Mouse (Mus musculus) T-helper 2 cell (primary cell): Measurements from ENCODE around the gene Hdac10.

Experiments
- in situ Hi-C: fragments of 300-600 bp; cut with MboI, MseI; formaldehyde crosslinking; loops from one replicate; pipeline ENCODE4 v1.15.1; 2025; ENCODE audit warnings: high pct_unique_total_duplicates

Hdac10 gene

DNA sequence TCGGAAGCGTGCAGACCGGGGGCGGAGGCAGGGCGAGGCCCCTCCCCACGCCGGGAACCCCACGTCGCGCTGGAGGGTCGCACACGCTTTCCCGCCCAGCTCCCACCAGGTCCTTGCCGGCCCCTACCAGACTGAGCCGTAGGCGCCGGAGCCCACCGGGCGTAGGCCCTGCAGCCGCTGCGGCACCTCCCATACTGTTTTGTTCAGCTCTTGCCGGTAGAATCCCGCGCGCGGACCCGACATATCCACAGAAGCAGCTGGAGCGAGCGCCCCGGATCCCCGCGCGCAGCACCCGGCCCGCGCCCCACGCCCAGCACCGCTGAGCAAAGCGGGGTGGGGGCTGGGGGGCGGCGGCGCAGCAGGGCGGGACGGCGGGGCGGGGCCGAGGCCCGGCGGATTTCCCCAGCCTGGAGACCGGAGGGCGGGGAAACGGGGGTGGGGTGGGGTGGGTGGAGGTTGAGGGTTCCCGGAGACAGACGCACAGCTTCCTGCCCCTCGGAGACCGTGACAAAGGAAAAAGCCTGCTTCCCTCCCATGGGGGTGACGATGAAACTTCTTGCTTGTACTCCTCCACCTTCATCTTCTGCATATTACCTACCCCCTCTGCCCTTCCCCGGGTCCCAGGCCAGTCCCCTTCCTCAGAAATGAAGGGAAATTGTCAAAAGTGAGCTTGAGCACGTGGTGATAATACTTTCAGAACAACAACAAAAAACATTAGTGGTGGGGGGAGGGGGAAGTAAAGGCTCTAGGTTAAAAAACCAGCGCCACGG lies 21.0 kb upstream of the Hdac10 start, which contains the start of gene Mapk11:
Mapk11 (minus strand) TSS at position 358 of the 770 bp plus-strand sequence.
- in situ Hi-C loops, result loop anchor here (25.0 kb wide), 1 partner anchor 838 kb away; no protein-coding TSS in a partner anchor

DNA sequence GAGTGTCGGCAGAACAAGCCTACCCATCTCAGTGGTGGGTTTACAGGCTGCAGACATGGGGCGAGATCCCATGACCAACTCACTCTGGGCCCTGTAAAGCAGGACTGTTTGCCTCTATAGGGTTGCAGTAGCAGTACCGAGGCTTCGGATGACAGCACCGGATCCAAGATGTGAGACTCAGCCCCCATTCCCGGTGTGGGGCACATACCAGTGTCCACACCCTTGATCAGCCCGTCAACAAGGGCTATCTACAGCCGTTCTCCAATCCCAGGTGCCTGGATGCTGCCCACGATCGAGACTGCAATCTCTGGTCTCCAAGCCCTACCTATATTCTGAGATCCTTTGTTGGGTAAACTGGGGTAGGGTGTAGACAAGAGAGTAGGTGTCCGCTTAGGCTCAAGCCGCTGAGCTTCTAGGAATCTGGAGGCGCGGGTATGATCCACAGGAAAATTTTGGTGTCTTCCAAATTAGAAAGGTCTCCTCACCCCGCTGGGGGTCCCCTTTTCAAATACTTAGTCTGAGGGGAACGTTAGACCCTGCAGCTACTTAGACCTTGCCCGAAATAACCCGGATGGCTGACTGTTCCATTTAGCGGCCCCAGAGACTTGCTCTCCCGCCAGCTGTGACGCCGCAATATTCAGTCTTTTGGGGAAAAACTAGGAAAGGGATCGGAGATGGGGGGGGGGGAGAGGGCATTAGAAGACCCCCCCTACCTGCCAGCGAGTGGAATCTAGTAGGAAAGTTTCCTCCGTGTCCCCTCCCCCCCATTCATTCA lies 20.2 kb upstream of the Hdac10 start:
- in situ Hi-C loops, result no loop called here

DNA sequence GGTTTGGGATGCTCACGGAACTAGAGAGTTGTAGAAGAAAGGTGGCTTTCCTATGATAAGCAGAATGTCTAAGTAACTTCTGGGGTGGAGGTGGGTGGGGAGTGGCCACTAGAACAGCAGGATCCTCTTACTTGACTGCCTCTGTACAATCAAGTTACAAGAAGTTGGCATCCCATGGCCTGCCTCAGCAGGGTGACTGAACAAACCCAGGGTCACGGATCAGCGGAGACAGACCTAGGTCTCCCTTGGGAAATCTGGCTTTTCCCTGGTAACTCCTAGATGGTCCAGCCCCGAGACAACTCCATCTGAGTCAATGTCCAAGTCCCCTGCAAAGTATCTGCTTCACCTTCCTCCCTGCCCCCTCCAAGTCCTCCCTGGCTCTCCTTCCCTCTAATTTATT lies 19.4 kb upstream of the Hdac10 start:
- in situ Hi-C loops, result no loop called here

DNA sequence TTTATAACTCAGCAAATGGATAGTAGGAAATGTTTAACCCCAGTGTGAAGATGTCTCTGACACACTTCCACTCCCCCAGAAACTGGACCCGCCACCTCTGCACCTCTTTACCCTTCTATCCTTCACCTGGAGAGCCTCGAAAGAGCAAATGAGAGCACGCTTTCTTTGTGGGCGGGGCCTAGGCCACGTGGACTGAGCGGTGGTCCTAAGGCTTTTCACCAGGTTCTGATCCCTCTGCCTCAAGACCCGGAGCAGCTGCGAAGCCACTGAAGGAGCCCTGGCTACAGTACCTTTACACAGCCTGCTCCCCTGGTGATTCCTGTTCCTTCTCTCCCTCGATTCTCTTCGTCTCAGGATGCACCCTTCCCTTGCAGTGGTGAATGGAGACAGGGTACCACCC lies 19.0 kb upstream of the Hdac10 start:
- in situ Hi-C loops, result no loop called here

DNA sequence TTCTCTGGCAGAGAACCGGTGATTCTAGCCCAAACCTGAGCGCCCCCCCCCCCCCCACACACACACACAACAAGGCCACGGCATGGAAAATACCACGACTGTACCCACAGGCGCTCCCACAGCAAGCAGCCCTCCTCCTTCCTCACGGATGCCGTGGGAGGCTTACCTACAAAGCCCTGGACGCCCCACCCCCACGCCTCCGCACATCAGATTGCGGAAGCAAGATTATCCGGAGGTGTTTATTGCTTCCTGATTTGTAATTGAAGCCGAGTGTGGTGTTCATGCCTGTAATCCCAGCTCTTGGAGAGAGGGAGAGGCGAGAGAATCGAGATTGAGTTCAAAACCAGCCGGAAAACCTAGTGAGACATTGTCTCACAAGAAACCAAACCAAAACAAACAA lies 18.5 kb upstream of the Hdac10 start:
- in situ Hi-C loops, result no loop called here

DNA sequence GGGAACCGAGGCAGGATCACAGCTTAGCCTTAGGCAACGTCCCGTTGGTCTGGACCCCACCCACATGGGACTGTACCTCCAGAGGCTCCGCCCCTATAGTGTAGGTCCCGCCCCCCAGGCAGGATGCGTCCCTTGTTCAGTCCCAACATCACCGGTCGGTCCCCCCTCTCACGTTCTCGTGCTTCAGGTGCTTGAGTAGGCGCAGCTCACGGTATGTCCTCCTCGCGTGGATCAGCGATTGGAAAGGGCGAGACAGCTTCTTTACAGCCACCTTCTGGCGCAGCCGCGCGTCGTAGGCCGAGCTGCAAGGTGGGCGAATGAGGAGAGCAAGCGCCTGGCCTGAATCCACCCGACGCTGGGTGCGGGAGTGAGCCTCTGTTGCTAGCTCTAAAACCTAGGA lies 18.0 kb upstream of the Hdac10 start:
- in situ Hi-C loops, result no loop called here

DNA sequence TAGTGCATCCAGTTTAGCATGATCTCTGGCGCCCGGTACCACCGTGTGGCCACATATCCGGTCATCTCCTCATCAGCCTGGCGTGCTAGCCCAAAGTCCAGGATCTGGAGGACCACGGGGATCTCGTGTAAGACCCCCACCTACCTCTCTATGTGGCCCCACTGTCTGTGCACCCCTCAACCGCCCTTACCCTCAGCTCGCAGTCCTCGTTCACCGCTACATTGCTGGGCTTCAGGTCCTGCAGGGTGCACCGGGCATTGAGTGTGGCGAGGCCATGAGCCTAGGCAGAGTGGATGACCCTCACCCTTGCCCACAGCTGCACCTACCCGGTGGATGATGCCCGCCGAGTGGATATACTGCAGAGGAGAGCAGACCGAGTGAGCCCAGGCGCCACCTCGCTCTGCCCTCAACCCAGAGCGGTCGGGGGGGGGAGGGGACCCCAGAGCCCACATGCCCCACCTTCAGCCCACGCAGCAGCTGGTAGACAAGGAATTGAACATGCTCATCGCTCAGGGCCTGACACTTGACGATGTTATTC lies 17.4 kb upstream of the Hdac10 start:
- in situ Hi-C loops, result no loop called here

DNA sequence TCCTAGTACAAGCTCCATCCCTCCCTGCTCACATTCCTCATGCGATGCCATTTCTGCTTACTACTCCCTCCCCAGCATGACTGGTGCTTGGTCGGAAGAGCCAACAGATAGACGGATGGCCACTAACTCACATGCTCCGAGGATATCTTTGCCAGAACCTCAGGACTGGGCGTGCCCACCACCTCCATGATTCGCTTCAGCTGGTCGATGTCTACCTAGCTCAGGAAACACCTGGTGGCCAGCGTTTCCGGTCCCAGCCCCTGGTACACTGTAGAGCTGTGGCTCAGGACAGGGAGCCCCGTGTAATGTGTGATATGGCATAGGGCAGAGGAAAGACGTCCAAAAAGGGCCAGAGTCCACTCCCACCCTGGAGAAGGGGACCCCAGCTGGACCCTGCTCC lies 16.5 kb upstream of the Hdac10 start:
- in situ Hi-C loops, result no loop called here

DNA sequence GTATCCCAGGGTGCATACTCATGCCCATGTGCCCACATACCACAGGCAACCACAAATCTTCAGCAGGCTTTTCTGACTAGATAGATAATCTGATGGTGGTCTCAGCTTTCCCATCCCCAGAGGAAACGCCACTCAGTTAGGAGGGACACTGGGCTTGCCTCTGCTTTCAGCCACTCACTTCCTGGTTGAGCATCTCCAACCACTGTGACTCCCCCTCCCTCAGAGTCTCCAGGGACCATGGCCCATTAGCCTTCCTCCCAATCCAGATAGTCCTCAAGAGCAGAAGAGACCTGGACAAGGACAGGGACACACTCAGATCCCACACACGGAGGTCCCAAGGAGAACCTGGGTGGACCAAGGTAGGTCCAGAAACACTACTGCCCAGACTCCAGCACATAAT lies 14.6 kb upstream of the Hdac10 start:
- in situ Hi-C loops, result no loop called here

DNA sequence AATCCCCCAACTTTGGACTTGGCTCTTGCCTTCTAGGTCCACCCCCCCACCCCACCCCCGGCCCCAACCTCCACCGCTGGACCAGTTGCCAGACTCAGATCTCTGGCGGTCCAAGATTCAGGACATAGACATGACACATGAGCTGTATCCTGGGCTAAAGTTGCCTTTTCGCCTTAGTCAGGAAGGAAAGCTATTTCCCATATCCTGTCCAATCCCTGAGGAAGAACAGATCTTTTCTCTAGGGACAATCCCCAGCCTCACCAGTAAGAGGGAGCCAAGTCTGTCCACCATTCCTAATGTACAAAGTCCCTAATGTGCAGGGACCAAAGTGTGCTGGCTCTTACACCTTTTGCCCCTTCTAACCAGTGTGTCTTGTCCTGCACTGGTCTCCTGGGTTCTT lies 13.4 kb upstream of the Hdac10 start:
- in situ Hi-C loops, result no loop called here

DNA sequence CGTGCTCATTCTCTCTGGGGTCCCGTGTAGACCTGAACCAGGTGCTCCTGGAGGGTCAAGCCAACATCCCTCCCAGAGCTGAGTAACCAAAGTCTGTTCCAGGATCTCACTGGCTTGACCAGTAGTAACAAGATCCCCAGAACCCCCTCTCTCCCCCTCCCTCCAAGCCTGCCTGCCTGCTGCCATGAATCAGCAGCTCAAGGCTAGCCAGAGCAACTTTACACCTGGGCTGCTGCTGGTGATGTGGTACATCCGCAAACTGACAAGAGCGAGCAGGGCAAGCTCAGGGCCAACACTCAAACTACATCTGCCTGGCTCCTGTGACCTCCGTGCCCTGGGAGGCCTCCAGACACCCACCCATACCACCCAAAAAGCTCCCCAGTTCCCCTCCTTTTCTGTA lies 12.9 kb upstream of the Hdac10 start:
- in situ Hi-C loops, result no loop called here

DNA sequence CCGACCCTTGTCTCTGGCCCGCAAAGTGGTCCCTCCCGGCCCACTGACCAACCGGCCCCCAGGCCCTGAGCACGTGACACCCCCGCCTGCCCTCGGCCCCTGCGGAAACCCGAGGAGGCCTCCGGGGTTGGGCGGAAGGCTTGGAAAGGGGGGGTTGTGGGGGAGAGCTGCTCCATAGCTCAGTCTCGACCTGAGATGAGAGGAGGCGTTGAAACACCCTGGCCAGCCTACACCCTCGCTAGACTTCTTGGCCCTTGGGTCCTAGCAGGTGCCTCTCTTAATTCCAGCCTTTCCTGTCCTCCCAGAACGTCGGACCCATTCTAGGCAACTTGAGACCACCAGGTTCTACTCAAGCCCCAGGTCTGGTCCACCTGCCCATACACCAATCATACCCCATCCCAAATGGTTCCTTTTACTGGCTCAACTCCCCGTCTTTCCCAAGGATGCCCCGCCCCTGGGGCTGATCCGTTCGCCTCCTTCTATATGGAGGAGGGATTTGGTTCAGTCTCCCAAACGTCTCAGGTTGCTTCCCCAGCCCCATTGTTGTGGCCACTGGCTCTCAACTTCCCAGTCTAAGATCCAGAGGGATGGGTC lies 12.3 kb upstream of the Hdac10 start, which contains the start of gene Mapk12:
Mapk12 (minus strand) TSS at position 45 of the 594 bp plus-strand sequence.
- in situ Hi-C loops, result no loop called here

DNA sequence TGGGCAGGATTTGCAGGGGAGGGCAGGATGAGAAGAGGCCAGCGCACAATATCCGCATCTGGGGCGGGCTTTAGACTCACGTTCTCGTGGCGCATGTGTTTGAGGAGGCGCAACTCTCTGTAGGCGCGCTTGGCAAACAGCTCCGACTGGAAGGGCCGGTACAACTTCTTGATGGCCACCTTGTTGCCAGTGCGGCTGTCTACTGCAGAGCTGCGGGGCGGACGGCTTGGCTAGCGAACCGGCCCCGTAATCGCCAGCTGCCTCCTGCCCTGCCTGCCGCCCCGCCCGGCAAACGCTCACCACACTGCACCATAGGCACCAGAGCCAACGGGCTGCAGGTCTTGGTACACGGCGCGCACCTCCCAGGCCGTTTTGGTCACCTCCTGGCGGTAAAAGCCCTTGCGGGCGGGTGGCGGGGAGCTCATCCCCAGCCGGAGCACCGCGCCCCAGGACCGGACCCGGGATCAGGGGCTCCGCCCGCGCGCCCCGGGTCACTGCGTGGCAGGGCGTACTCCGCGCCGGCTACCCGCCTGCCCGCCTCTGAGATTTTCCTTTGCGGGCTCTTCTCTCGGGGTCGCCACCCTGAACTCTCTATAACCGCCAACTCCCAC lies 11.7 kb upstream of the Hdac10 start:
- in situ Hi-C loops, result no loop called here

DNA sequence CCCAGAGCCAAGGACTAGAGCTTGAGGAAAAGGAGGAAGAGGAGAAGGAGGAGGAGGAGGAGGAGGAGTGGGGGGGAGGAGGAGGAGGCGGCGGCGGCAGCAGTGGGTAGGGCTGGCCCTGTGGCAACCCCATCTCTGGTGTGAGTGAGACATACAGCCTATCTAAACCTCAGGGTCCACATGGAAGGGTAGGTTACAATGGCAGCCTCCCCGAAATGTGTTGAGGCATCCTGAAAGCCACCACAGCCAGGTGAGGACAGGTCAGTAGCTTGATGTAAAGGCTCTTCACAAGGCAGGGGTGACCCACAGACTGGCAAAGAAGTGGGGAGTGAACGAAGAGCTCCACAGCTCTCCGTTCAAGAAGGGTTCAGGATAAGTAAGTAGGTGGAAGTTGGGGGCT lies 10.0 kb upstream of the Hdac10 start:
- in situ Hi-C loops, result no loop called here

DNA sequence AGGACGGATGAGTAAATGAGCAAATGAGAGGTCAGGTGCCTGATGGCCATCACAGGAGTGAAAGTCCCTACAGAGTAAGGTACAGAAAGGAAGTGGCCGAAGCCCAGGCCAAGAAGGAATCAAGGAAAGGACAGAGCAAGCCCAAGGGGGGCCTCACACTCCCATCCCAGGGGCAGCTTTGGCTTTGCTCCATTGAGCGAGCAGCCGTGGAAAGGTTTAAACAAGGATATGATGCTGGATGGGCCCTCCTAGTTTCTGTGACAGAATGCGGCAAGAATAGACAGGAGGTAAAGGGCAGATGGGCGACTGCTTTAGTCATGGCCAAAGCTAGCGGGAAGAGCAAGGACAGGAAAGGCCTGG lies 9.5 kb upstream of the Hdac10 start:
- in situ Hi-C loops, result no loop called here

DNA sequence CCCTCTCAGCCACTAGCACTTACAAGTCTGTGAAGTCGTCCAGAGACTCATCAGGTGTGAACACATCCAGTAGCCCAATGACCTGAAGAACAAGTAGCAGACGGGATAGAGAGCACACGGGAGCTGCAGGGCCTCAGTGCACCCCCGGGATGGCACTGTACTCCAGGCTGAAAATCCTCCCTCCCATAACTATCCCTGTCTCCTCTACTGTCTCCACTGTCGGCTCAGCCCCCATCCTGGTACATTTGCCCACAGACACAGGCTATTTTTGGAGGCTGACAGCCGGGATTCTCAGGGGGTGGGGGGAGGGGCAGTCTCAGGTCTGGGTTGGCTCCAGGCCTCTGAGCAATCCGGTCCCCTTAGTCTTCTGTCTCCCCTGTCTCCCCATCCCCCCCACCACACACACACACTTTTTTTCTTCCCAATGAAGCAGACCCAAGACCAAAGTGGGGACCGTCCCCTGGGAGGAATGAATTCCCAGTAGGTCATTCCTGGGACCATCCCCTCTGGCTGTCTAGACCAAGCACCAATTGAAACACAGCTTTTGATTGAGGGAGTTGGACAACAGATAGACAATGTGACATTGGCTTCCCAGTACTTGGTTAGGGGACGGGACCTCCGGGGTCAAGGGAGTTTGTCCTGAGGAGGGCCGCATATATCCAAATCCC lies 9.0 kb upstream of the Hdac10 start:
- in situ Hi-C loops, result no loop called here

DNA sequence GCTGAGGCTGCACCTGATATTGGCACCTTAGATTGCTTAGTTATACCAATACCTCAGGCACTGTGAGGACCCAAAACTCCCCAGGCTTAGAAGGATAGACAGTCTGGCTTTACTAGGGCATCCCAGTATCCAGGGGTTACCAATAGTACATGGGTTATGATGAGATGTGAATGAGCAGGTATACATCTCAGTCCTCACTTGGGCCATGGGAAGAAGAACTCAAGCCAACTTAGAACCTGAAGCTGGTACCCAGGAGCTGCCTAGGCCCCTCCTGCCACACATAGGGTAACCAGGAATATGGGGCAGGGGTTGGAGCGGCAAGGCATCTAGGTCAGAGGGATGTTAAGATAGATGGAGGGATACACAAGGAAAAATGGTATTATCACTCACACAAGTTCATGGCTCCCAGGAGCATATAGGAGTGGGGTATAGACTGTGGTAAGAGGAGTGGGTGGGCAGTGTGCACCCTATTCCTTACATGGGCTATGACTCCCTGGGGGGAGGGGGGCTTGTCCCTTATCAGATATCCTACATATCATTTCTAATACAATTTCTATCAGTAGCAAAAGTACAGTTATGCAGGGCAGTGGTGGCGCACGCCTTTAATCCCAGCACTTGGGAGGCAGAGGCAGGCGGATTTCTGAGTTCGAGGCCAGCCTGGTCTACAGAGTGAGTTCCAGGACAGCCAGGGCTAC lies 8.1 kb upstream of the Hdac10 start:
- in situ Hi-C loops, result no loop called here

DNA sequence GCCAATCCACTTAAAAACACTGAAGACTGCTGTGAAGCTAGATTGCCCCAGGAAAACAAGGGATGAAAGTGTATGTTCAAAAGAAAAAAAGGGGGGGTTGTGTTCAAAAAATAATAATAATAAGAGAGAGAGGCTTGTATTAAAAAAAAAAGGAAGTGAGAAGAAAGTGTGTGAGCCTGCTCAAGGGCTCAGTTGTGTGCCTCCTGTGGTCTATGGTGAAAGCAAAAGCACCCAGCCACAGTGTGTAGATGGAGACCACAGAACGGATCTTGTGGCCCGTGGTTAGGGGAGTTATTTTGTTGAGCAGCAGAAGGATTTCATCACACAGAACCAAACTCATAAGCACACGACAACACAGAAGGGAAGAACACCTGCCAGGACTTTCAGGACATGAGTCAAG lies 2.8 kb upstream of the Hdac10 start:
- in situ Hi-C loops, result no loop called here

DNA sequence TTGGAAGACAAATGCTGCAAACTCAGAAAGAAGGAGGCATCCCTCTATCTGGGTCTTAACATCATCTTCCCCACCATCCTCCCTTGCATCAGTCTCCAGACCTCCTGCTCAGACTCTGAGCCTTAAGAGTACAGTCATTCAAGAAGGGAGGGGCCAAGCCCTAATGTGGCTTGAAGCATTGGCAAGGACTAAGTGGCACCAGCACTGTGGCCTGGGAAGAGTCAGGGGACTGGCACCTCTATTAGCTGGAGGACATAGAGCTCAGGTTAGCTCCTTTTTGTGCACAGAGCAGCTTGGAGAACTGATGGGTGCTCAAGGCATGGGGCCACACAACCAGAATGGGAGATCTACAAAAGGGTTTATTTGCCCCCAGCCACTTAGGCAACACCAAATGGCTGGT lies 1.7 kb upstream of the Hdac10 start:
- in situ Hi-C loops, result no loop called here

DNA sequence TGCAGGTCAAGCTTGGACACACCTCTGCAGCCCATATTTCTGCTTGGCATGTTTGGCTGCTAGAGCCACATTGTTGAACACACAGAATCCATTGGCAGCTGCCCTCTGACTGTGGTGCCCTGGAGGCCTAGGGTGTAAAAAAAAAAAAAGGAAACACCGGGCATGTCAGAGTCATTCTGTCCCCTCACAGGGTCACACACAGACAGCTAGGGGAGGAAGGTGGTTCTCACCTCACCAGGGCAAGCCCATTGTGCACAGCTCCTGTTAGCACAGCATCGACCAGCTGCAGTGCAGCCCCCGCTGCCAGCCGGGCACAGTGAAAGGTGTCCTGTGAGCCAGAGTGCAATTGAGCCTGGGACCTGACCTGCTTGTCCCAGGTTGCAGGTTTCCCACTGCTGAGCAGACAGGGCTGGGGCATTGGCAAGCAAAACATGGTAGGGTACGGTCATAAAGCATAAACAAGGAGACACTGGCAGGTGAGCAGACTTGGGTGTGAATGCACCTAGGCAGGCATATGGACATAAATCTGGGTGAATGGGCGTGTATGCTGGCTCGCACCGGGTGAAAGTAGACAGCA lies 1.0 kb downstream of the Hdac10 start:
- in situ Hi-C loops, result no loop called here

DNA sequence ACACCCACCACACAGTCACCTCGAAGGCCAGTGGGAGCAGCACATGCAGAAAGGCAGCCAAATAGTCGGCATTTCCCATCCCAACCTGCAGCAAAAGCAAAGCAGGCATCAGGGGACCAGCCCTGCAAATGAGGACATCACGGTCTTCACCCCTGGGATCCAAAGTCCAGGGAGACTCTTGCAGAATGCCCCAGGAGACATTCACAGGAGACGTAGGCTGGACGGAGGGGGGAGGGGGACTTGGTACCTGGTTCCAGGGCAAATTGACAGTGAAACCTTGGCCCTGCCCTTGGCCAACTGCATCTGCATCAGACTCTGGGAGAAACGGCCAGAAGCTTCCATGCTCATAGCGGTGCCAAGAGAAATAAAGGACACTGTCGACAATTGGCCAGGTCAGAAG lies 1.9 kb downstream of the Hdac10 start:
- in situ Hi-C loops, result no loop called here
